Mouse (Mus musculus) liver, embryonic 14.5 days (tissue): ENCODE results near the gene Mrpl32. TPM values are rescaled to one million over a fixed set of nuclear protein-coding genes. Genes with fewer than 3 reads are reported as not detected.

Experiments used
- ATAC-seq: fragments of 200-750 bp; cut with Nextera tagmentation; 2 replicates; pipeline ENCODE4 v1.8.0; 2017; ENCODE audit warnings: moderate number of reproducible peaks, mild to moderate bottlenecking, moderate library complexity; ENCODE audit not compliant: insufficient read depth
- DNase-seq, 3 experiments: peaks; one replicate each; pipeline ENCODE4 v3.0.0-alpha.2; 2012 to 2013; ENCODE audit warnings: low read depth in 3 of 3, low spot score in 3 of 3
- H3K27ac ChIP-seq: fragments of 300-500 bp; sonication (generic); 2 replicates; pipeline ENCODE4 v1.5.1; 2014; ENCODE audit warnings: moderate library complexity, mild to moderate bottlenecking, control low read depth, inconsistent platforms
- H3K27me3 ChIP-seq: fragments of 300-500 bp; sonication (generic); 2 replicates; pipeline ENCODE4 v1.6.1; 2014; ENCODE audit warnings: mild to moderate bottlenecking, low read length, moderate library complexity; ENCODE audit not compliant: control insufficient read depth, insufficient read depth
- H3K36me3 ChIP-seq: fragments of 300-500 bp; sonication (generic); replicated peaks from 2 replicates; pipeline ENCODE4 v1.6.1; 2014; ENCODE audit warnings: low read depth; ENCODE audit not compliant: control insufficient read depth, insufficient read depth
- H3K4me1 ChIP-seq, 2 experiments: fragments of 200-500 bp in 1 of 2; fragments of 300-500 bp in 1 of 2; sonication (generic) in 1 of 2; replicated peaks; 2 replicates each; pipeline ENCODE4 v1.6.1; 2012 to 2014; ENCODE audit warnings: antibody characterized with exemption in 1 of 2, inconsistent platforms in 1 of 2, low read length in 1 of 2; ENCODE audit not compliant: control insufficient read depth in 2 of 2, insufficient read depth in 2 of 2
- H3K4me2 ChIP-seq: fragments of 300-500 bp; sonication (generic); 2 replicates; pipeline ENCODE4 v1.6.1; 2014; ENCODE audit warnings: low read depth, mild to moderate bottlenecking, control low read depth, moderate library complexity
- H3K4me3 ChIP-seq, 2 experiments: fragments of 200-500 bp in 1 of 2; fragments of 300-500 bp in 1 of 2; sonication (generic) in 1 of 2; 2 replicates each; pipeline ENCODE4 v1.5.1; 2012 to 2014; ENCODE audit warnings: low read depth in 2 of 2, low read length in 2 of 2, mild to moderate bottlenecking in 2 of 2, control low read depth in 1 of 2, inconsistent platforms in 1 of 2, moderate library complexity in 1 of 2; ENCODE audit not compliant: insufficient read depth in 1 of 2
- H3K9ac ChIP-seq: fragments of 300-500 bp; sonication (generic); replicated peaks from 2 replicates; pipeline ENCODE4 v1.6.1; 2014; ENCODE audit warnings: mild to moderate bottlenecking, control low read depth, moderate library complexity
- H3K9me3 ChIP-seq: fragments of 300-500 bp; sonication (generic); 2 replicates; pipeline ENCODE4 v1.6.1; 2016; ENCODE audit warnings: low read length, mixed read lengths; ENCODE audit not compliant: control insufficient read depth
- CTCF ChIP-seq: IDR thresholded peaks from 2 replicates; pipeline ENCODE4 v1.5.1; 2016; ENCODE audit warnings: antibody characterized with exemption, low read depth, control low read depth
- EP300 ChIP-seq: IDR thresholded peaks from 2 replicates; pipeline ENCODE4 v1.6.1; 2016; ENCODE audit warnings: antibody characterized with exemption, low read depth
- WGBS: fragments of 180-500 bp; shearing (Covaris S2); extraction: QIAGEN DNeasy Blood & Tissue Kit; methylation state at CpG from one replicate; pipeline ENCODE4 v1.1.7; 2014; ENCODE audit not compliant: insufficient replicate concordance; 5-methylcytosine and 5-hydroxymethylcytosine counted together
- polyA plus RNA-seq, 2 experiments: library from polyadenylated mRNA; depleted of rRNA in 1 of 2; stranded (reverse) in 1 of 2; unstranded in 1 of 2; fragments of >200 nt; fragmentation: Nextera tagmentation in 1 of 2; extraction: Ambion mirVana in 1 of 2; gene quantifications; 2 replicates each; pipeline versions ENCODE4 v1.2.1 to v1.2.3; 2012 to 2014

Gene Mrpl32
- polyA plus RNA-seq (2012; rRNA removed) (6.4 and 23.9 TPM in 2 replicates), polyA plus RNA-seq (2014; fragmentation: Nextera tagmentation; extraction: Ambion mirVana) (77.4 and 81.8 TPM in 2 replicates)

GRCm38 (mm10) chr13:14612926-14613529 lies at the start of gene Mrpl32, which contains the start of gene Psma2:
TSS of gene Mrpl32 (minus strand) at chr13:14613165.
TSS of gene Psma2 (plus strand) at chr13:14613240.
- TF ChIP-seq CTCF (no peak), EP300 (no peak)
- ATAC-seq (peak; percentile 97), DNase-seq (peak; percentile 95 to 98 (median 96))
- Histone ChIP-seq H3K9ac (peak within 1 kb of the TSS; percentile 93), H3K27me3 (no peaks in the 10 kb centered on the region), H3K4me2 (peak within 1 kb of the TSS; percentile 86), H3K4me1 (peaks cover 8 to 9% of the 10 kb centered on the region in 2 experiments), H3K4me3 (peak within 1 kb of the TSS; percentile 92 to 97), H3K9me3 (no peaks in the 10 kb centered on the region), H3K27ac (peak within 1 kb of the TSS; percentile 70), H3K36me3 (peaks cover 25% of the 10 kb centered on the region)
- under 1% methylated on average over 42 of the region's 42 CpGs for WGBS

- Histone ChIP-seq H3K9me3 (no peaks in the 10 kb centered on the region), H3K4me3 (no peak overlapping the region), H3K9ac (no peak overlapping the region), H3K36me3 (no peaks in the 10 kb centered on the region), H3K4me1 (no peaks in the 10 kb centered on the region), H3K4me2 (no peak overlapping the region), H3K27ac (no peak overlapping the region), H3K27me3 (no peaks in the 10 kb centered on the region)
- TF ChIP-seq EP300 (no peak), CTCF (peak; percentile 28; the same call in 1 of the 2 replicates)
- 21% methylated on average over 1 of the region's 1 CpGs for WGBS
- ATAC-seq (no peak), DNase-seq (peak in 1 of 3 experiments; percentile 10)
Observed at GRCm38 (mm10) chr13:14649301-14649700, 36.3 kb upstream of the Mrpl32 start.

- Histone ChIP-seq H3K4me2 (no peak overlapping the region), H3K36me3 (peaks cover 5% of the 10 kb centered on the region), H3K27me3 (no peaks in the 10 kb centered on the region), H3K9me3 (no peaks in the 10 kb centered on the region), H3K4me3 (no peak overlapping the region), H3K4me1 (no peaks in the 10 kb centered on the region), H3K9ac (no peak overlapping the region), H3K27ac (no peak overlapping the region)
- DNase-seq (no peak), ATAC-seq (no peak)
- 55% methylated on average over 1 of the region's 1 CpGs for WGBS
- TF ChIP-seq CTCF (no peak), EP300 (no peak)
Observed at GRCm38 (mm10) chr13:14639998-14640397, 27.0 kb upstream of the Mrpl32 start.

- WGBS = 1% methylated on average over 29 of the region's 29 CpGs
Observed at GRCm38 (mm10) chr13:14629726-14630641, 17.0 kb upstream of the Mrpl32 start, which contains the start of gene AW209491. TSS of gene AW209491 (plus strand) at chr13:14630154.

GRCm38 (mm10) chr13:14618724-14619123 lies 5.8 kb upstream of the Mrpl32 start:
- ATAC-seq (peak; percentile 51), DNase-seq (peak in 2 of 3 experiments; percentile 46 to 57)

More at GRCm38 (mm10) chr13:14629726-14630641, 17.0 kb upstream of the Mrpl32 start, which contains the start of gene AW209491:
- peaks cover 3% of the 10 kb centered on the region in 2 experiments; a peak in 1 of 4 replicates for H3K4me1 ChIP-seq
- DNase-seq = peak; percentile 77 to 80 (median 79)
- no peaks in the 10 kb centered on the region for H3K27me3 ChIP-seq
- H3K36me3 ChIP-seq = peaks cover 25% of the 10 kb centered on the region
- peak; percentile 92 for ATAC-seq
- no peak within 1 kb of the TSS for H3K27ac ChIP-seq
- H3K9ac ChIP-seq = peak within 1 kb of the TSS; percentile 82
- peak within 1 kb of the TSS; percentile 79 for H3K4me2 ChIP-seq
- TF ChIP-seq CTCF (peak; percentile 30; the same call in 1 of the 2 replicates), EP300 (no peak)
- H3K9me3 ChIP-seq = no peaks in the 10 kb centered on the region
- peak within 1 kb of the TSS; percentile 59 to 67 for H3K4me3 ChIP-seq

More at GRCm38 (mm10) chr13:14618724-14619123, 5.8 kb upstream of the Mrpl32 start:
- Histone ChIP-seq H3K4me1 (peaks cover 7% of the 10 kb centered on the region in 2 experiments), H3K4me3 (no peak overlapping the region), H3K27me3 (no peaks in the 10 kb centered on the region), H3K9ac (no peak overlapping the region), H3K27ac (no peak overlapping the region), H3K9me3 (no peaks in the 10 kb centered on the region), H3K4me2 (no peak overlapping the region), H3K36me3 (peaks cover 46% of the 10 kb centered on the region)
- TF ChIP-seq EP300 (no peak), CTCF (peak; percentile 95)
- 31% methylated on average over 2 of the region's 2 CpGs for WGBS
